ENCODE assay signal across 24 mouse cellular contexts in the genomic region with DNA sequence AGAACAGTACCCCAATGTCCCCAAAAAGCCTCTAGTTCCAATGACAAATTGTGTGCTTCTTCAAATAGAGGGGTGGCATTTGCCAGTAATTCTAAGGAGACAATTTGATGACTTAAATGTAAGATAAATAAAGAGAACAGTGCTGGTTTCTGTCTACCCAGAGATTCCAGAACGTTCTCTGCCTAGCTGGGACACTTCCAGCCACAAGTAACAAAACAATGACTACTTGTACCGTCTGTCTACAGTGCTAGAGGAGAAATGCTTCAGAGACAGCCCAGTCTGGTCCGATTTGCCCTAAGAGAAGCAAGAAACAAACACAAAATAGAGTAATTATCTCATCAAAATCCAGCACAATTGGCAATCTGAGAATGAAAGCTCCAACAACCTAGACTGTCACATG.
DNase-seq lines count a peak whose midpoint lies in the region; ATAC-seq lines count a peak whose summit lies in the region.
"Had no signal": no experiment of that assay in that cellular context is flagged by ENCODE, and none has a peak within 500 bp of the region (broad histone marks: within the 10 kb centered on the region; RNA-seq: fewer than 3 reads in every experiment).

No protein-coding gene starts in this region.

- no peak overlapping the region for H3K4me3 ChIP-seq in heart, embryonic 12.5 days
- H3K4me3 ChIP-seq in midbrain, embryonic 16.5 days (ENCODE audit: low read depth, low read length): no peak overlapping the region
- H3K4me3 ChIP-seq: embryonic facial prominence, embryonic 10.5 days; embryonic facial prominence, embryonic 13.5 days; erythroblast, embryonic 14.5 days; forebrain, embryonic 13.5 days; heart, embryonic 13.5 days; hindbrain, embryonic 12.5 days; hindbrain, embryonic 15.5 days had no signal

- H3K4me1 ChIP-seq in heart, embryonic 12.5 days (replicated peaks): 0 out of 2 replicates have a peak, but pooled peaks cover 6% of the 10 kb centered on the region
- H3K4me1 ChIP-seq in midbrain, embryonic 16.5 days (ENCODE audit: control insufficient read depth, insufficient read depth, low read length): 0 out of 2 replicates have a peak, but pooled peaks cover 2% of the 10 kb centered on the region
- H3K4me1 ChIP-seq: hindbrain, embryonic 12.5 days; hindbrain, embryonic 15.5 days had no signal

- ATAC-seq in heart, embryonic 12.5 days (ENCODE audit: insufficient number of reproducible peaks, low FRiP score): no peak
- no peak for ATAC-seq in midbrain, embryonic 16.5 days
- ATAC-seq: CD4-positive, CD25-positive, alpha-beta regulatory T cell, adult 4 months; forebrain, embryonic 13.5 days had no signal

- H3K27ac ChIP-seq in heart, embryonic 12.5 days (ENCODE audit: poor library complexity, severe bottlenecking): no peak overlapping the region
- H3K27ac ChIP-seq in midbrain, embryonic 16.5 days (ENCODE audit: low read length): no peak overlapping the region
- H3K27ac ChIP-seq: embryonic facial prominence, embryonic 10.5 days; embryonic facial prominence, embryonic 13.5 days; forebrain, embryonic 13.5 days; heart, embryonic 13.5 days; hindbrain, embryonic 12.5 days; hindbrain, embryonic 15.5 days had no signal

- no peaks in the 10 kb centered on the region for H3K27me3 ChIP-seq in heart, embryonic 12.5 days (replicated peaks)
- H3K27me3 ChIP-seq in midbrain, embryonic 16.5 days (ENCODE audit: control insufficient read depth, insufficient read depth, low read depth, low read length): no peaks in the 10 kb centered on the region
- H3K27me3 ChIP-seq: embryonic facial prominence, embryonic 13.5 days; forebrain, embryonic 13.5 days; heart, embryonic 13.5 days; hindbrain, embryonic 12.5 days; hindbrain, embryonic 15.5 days had no signal

- DNase-seq in heart, adult 11 months: peak; percentile 41
- DNase-seq in layer of hippocampus, adult 18-20 months (ENCODE audit: low spot score in 2 of 2): peak; percentile 7 to 65
- DNase-seq in layer of hippocampus, postnatal 25 days (ENCODE audit: extremely low spot score in 1 of 2, low spot score in 1 of 2): no peak
- peak; percentile 53 for DNase-seq in brain, adult 2 months (ENCODE audit: low read depth, low spot score)
- peak; percentile 13 to 28 for DNase-seq in layer of hippocampus, adult 8-10 months (ENCODE audit: low spot score in 2 of 2)
- DNase-seq in thymus, postnatal 25 days: no peak
- DNase-seq: adrenal gland, adult 2 months; adrenal gland, postnatal 14 days; cerebellum, adult 11-12 months; cerebellum, adult 8-10 months; cerebellum, postnatal 36 days; embryo, embryonic 11 days; gastrocnemius, postnatal 10 days; gastrocnemius, postnatal 36 days had no signal

- 57% methylated on average over 3 of the region's 3 CpGs for WGBS in heart, embryonic 12.5 days
- 82% methylated on average over 3 of the region's 3 CpGs for WGBS in midbrain, embryonic 16.5 days

- no peaks in the 10 kb centered on the region for H3K36me3 ChIP-seq in heart, embryonic 12.5 days
- no peaks in the 10 kb centered on the region for H3K36me3 ChIP-seq in midbrain, embryonic 16.5 days (ENCODE audit: control insufficient read depth, insufficient read depth, low read length)
- H3K36me3 ChIP-seq: embryonic facial prominence, embryonic 10.5 days; embryonic facial prominence, embryonic 13.5 days; heart, embryonic 13.5 days; hindbrain, embryonic 12.5 days; hindbrain, embryonic 15.5 days had no signal

- peaks cover 6% of the 10 kb centered on the region for H3K9me3 ChIP-seq in heart, embryonic 12.5 days (replicated peaks)
- no peaks in the 10 kb centered on the region for H3K9me3 ChIP-seq in midbrain, embryonic 16.5 days (replicated peaks; ENCODE audit: control insufficient read depth, low read length, poor library complexity, severe bottlenecking)
- H3K9me3 ChIP-seq: forebrain, embryonic 13.5 days; heart, embryonic 13.5 days; hindbrain, embryonic 15.5 days had no signal

- H3K4me2 ChIP-seq in heart, embryonic 12.5 days: no peak overlapping the region
- no peak overlapping the region for H3K4me2 ChIP-seq in midbrain, embryonic 16.5 days (ENCODE audit: low read length)
- H3K4me2 ChIP-seq: embryonic facial prominence, embryonic 13.5 days; forebrain, embryonic 13.5 days; heart, embryonic 13.5 days; hindbrain, embryonic 12.5 days; hindbrain, embryonic 15.5 days had no signal

- no peak overlapping the region for H3K9ac ChIP-seq in heart, embryonic 12.5 days
- no peak overlapping the region for H3K9ac ChIP-seq in midbrain, embryonic 16.5 days (ENCODE audit: low read depth, low read length)
- H3K9ac ChIP-seq: embryonic facial prominence, embryonic 13.5 days; forebrain, embryonic 13.5 days; heart, embryonic 13.5 days; hindbrain, embryonic 12.5 days; hindbrain, embryonic 15.5 days had no signal

Comparison
In these comparisons a context has a peak if more than half of its experiments do, and no peak if none do; other contexts are left out.
1. DNase-seq: peak in heart, adult 11 months (single experiment), layer of hippocampus, adult 18-20 months (2 of 2), brain, adult 2 months (single experiment) and layer of hippocampus, adult 8-10 months (2 of 2); none in layer of hippocampus, postnatal 25 days (0 of 2) and thymus, postnatal 25 days (single experiment).